Mouse (Mus musculus) monocyte, adult 2 months (primary cell): ENCODE measurements around the gene Gm35315.
"Not testable (repeated sequence)": the region's sequence is repeated elsewhere in the genome, so short reads cannot be mapped to it uniquely, and the experiment has no call there.

Experiments used
- DNase-seq, 2 experiments: peaks; one replicate each; pipeline ENCODE4 v3.0.0; 2022; ENCODE audit warnings: low spot score in 2 of 2, low read depth in 1 of 2

Gene Gm35315

GRCm38 (mm10) chr5:110101716-110102347, 7.6 kb upstream of the Gm35315 start:
- no peak for DNase-seq

DNA sequence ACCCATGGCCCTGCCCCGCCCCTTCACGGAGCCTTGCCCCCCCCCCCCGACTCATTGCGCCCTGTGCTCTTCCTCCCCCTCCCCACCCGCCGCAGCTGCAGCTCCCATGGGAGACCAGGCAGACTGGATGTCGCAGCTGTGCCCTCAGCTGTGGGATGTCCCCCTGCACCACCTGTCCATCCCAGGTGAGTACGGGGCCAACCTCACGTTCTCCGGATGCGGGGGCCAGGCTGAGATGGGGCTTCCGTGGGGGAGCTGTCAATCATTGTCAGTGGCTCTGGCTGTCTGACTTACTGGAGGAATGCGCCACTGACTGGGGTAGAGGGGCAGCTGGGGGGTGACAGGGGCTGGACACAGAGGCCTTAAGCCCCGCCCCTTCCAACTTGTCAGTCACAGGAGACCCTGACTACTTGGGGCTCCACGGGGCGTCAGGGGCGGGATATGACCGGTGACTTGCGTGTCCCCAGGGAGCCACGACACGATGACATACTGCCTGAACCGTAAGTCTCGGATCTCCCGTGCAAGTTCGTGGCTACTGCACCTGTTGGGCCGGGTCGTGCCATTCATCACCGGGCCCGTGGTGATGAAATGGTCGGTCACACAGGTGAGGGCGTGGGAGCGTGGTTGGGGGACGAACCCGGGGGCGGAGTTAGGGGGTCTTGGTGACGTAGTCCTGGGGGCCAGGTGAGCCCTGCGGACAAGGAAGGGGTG, 6.9 kb upstream of the Gm35315 start:
- no peak for DNase-seq

DNA sequence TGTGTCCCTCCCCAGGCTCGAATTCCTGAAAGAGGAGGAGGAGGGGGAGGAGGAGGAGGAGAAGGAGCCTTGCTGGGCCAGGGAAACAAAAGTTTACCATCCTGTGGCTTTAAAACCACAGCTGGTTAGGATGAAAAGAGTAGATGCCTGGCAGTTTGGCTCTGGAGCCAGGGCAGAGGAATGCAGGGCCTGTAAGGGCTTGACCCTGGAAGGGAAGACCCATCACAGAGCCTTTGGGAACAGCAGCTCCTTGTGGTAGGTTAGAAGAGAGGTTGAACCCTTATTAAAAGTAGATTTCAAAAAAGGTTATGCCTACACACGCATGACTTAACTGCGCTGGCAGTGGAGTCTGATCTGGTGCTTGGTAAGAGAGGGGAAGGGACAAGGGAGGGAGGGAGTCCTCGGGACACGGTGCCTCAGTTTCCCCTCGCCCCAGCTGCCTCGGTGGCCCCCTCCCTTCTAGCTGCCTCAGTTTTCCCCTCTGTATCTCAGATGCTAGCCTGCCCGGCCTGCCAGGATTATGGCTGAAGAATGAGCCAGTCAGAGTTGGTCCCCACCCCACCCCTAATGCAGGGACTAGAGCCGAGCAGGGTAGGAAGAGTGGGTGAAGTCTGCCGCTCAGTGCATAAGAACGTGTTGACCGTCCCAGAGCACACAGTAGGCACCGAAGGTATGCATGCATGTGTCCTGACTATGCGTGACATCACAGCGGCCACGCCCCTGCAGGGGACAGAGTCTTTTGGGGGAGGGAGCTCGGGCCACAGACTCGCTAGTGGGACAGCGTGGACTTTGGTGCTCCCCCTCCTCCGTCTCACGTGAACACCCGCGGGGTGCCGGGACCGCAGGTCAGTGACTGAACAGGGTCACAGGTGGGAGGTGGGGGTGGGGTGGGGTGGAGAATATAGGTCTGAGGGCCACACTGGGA, 5.7 kb upstream of the Gm35315 start, which contains the start of gene Plcxd1:
Gene Plcxd1 (plus strand): TSS at position 314 of the 925 bp plus-strand sequence.
- no peak for DNase-seq

- DNase-seq: no peak
Measured at GRCm38 (mm10) chr5:110098991-110099477, 4.8 kb upstream of the Gm35315 start.

GRCm38 (mm10) chr5:110094847-110095213, 610 bp upstream of the Gm35315 start:
- no peak for DNase-seq

- DNase-seq: no peak
Measured at GRCm38 (mm10) chr5:110091546-110091945, 2.7 kb downstream of the Gm35315 start.

GRCm38 (mm10) chr5:110086161-110086866, 7.9 kb downstream of the Gm35315 start:
- DNase-seq: no peak

DNA sequence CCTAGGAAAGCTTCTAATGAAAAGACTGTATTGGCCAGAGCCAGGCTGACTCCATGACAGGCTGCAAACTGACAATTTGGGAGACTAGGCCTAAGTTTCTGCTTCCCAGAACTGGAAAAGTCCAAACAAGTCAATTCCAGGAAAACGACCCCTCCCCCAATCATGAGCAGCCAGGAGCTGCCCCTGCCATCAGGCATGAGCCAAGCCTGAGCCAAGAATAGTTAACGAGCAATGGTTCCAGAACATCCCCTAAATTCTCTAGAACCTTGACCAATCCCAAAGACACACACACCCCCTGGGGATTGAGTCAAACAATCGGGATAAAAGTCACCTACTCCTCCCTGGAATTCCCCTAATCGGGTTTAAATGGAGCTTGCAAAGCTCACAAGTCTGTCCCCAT, 11.3 kb downstream of the Gm35315 start:
- DNase-seq: no peak

DNA sequence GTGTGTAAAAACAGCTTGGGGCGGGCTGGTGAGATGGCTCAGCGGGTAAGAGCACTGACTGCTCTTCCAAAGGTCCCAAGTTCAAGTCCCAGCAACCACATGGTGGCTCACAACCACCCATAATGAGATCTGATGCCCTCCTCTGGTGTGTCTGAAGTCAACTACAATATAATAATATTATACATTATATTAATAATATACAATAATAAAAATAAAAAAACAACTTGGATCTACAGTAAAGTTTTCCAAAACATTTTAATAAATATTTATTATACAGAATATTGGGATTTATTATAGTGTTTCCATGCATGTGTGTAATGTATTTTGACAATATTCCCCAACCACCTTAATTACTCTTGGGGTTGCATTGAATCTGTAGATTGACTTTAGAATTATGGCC, 21.8 kb downstream of the Gm35315 start, which contains the start of gene Gm17655:
Gene Gm17655 (minus strand): TSS at position 101 of the 400 bp plus-strand sequence.
- not testable (repeated sequence) for DNase-seq

GRCm38 (mm10) chr5:110057637-110058408, 36.4 kb downstream of the Gm35315 start:
- peak; percentile 34 to 66 for DNase-seq
